Mouse (Mus musculus): ENCODE measurements around the gene Nxn. TPM values are rescaled to one million over a fixed set of nuclear protein-coding genes. Genes with fewer than 3 reads are reported as not detected.

The Nxn gene
- polyA plus RNA-seq, 1 experiment, result 0.08 TPM

GRCm38 (mm10) chr11:76376425-76376824, 22.5 kb downstream of the Nxn start:
- TF ChIP-seq GATA1 (IDR thresholded peaks at IDR 0.05; ENCODE audit: low read length) (no peak), TAL1 (IDR thresholded peaks at IDR 0.05; ENCODE audit: low read length) (no peak)

GRCm38 (mm10) chr11:76374491-76375185, 24.3 kb downstream of the Nxn start:
- no peak overlapping the region for H3K4me3 ChIP-seq (replicated peaks)
- TF ChIP-seq TAL1 (IDR thresholded peaks at IDR 0.05; ENCODE audit: low read length), result no peak
- no peak for TF ChIP-seq GATA1 (IDR thresholded peaks at IDR 0.05; ENCODE audit: low read length)

More at GRCm38 (mm10) chr11:76376425-76376824, 22.5 kb downstream of the Nxn start:
- Histone ChIP-seq H3K27me3 (ENCODE audit: control insufficient read depth) (no peaks in the 10 kb centered on the region), H3K9me3 (ENCODE audit: control insufficient read depth, low read length) (no peaks in the 10 kb centered on the region), H3K36me3 (ENCODE audit: control insufficient read depth) (no peaks in the 10 kb centered on the region), H3K4me1 (ENCODE audit: control insufficient read depth) (no peaks in the 10 kb centered on the region), H3K4me3 (replicated peaks) (no peak overlapping the region)

GRCm38 (mm10) chr11:76372534-76372933, 26.4 kb downstream of the Nxn start:
- TF ChIP-seq TAL1 (IDR thresholded peaks at IDR 0.05; ENCODE audit: low read length) (no peak), GATA1 (IDR thresholded peaks at IDR 0.05; ENCODE audit: low read length) (no peak)
- Histone ChIP-seq H3K27me3 (ENCODE audit: control insufficient read depth) (no peaks in the 10 kb centered on the region), H3K4me1 (ENCODE audit: control insufficient read depth) (no peaks in the 10 kb centered on the region), H3K4me3 (replicated peaks) (no peak overlapping the region), H3K9me3 (ENCODE audit: control insufficient read depth, low read length) (no peaks in the 10 kb centered on the region), H3K36me3 (ENCODE audit: control insufficient read depth) (no peaks in the 10 kb centered on the region)

More at GRCm38 (mm10) chr11:76374491-76375185, 24.3 kb downstream of the Nxn start:
- Histone ChIP-seq H3K36me3 (ENCODE audit: control insufficient read depth) (no peaks in the 10 kb centered on the region), H3K4me1 (ENCODE audit: control insufficient read depth) (no peaks in the 10 kb centered on the region), H3K27me3 (ENCODE audit: control insufficient read depth) (no peaks in the 10 kb centered on the region), H3K9me3 (ENCODE audit: control insufficient read depth, low read length) (no peaks in the 10 kb centered on the region)

GRCm38 (mm10) chr11:76372120-76372519, 26.8 kb downstream of the Nxn start:
- H3K4me3 ChIP-seq (replicated peaks), result no peak overlapping the region
- TF ChIP-seq GATA1 (IDR thresholded peaks at IDR 0.05; ENCODE audit: low read length), result no peak
- no peak for TF ChIP-seq TAL1 (IDR thresholded peaks at IDR 0.05; ENCODE audit: low read length)
- no peaks in the 10 kb centered on the region for H3K27me3 ChIP-seq (ENCODE audit: control insufficient read depth)

GRCm38 (mm10) chr11:76370491-76370890, 28.4 kb downstream of the Nxn start:
- H3K36me3 ChIP-seq (ENCODE audit: control insufficient read depth), result no peaks in the 10 kb centered on the region
- H3K9me3 ChIP-seq (ENCODE audit: control insufficient read depth, low read length), result no peaks in the 10 kb centered on the region
- H3K27me3 ChIP-seq (ENCODE audit: control insufficient read depth), result no peaks in the 10 kb centered on the region
- H3K4me3 ChIP-seq (replicated peaks), result no peak overlapping the region
- H3K4me1 ChIP-seq (ENCODE audit: control insufficient read depth), result 0 out of 2 replicates have a peak, but pooled peaks cover 2% of the 10 kb centered on the region
- no peak for TF ChIP-seq GATA1 (IDR thresholded peaks at IDR 0.05; ENCODE audit: low read length)
- TF ChIP-seq TAL1 (IDR thresholded peaks at IDR 0.05; ENCODE audit: low read length), result no peak

More at GRCm38 (mm10) chr11:76372120-76372519, 26.8 kb downstream of the Nxn start:
- no peaks in the 10 kb centered on the region for H3K4me1 ChIP-seq (ENCODE audit: control insufficient read depth)
- no peaks in the 10 kb centered on the region for H3K9me3 ChIP-seq (ENCODE audit: control insufficient read depth, low read length)
- no peaks in the 10 kb centered on the region for H3K36me3 ChIP-seq (ENCODE audit: control insufficient read depth)

DNA sequence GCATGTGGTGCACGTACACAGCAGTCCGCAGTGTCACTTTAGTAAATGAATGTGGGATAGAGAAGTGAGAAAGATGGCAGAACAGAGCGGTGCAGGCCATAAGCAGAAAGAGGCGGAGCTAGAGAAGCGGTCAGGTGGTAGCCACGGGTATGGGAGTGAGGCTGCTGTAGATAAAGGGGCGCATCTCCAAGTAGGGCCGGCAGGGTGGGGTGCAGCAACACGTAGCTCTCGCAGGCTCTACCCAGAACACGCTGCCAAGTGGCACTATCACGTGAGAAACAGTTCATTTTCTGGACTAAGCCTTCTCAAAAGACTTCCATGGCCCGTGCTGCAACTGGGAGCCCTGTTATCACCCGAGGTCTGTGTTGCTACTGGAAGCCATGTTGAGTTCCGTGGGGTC, 32.2 kb downstream of the Nxn start:
- Histone ChIP-seq H3K4me1 (ENCODE audit: control insufficient read depth) (0 out of 2 replicates have a peak, but pooled peaks cover 2% of the 10 kb centered on the region), H3K27me3 (ENCODE audit: control insufficient read depth) (no peaks in the 10 kb centered on the region), H3K4me3 (replicated peaks) (no peak overlapping the region), H3K9me3 (ENCODE audit: control insufficient read depth, low read length) (no peaks in the 10 kb centered on the region), H3K36me3 (ENCODE audit: control insufficient read depth) (no peaks in the 10 kb centered on the region)
- TF ChIP-seq TAL1 (IDR thresholded peaks at IDR 0.05; ENCODE audit: low read length) (no peak), GATA1 (IDR thresholded peaks at IDR 0.05; ENCODE audit: low read length) (no peak)

DNA sequence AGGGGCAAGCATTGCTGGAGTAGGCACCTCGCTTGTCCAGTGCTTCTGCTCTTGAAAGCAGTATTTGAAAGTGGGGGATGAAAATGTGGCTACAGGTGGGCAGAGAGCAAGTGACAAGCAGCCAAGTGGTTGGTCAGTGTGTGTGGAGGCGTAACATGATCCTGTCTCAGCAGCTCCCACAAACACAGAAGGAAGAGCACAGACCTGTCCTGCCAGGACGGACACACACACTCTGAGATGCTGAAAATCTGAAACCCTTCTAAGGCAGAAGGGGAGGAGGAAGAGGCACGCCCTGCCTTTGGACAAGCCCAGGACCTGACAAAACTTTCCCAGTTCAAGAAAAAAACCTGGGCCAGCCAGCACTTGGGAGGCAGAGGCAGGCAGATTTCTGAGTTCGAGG, 34.9 kb downstream of the Nxn start:
- H3K4me1 ChIP-seq (ENCODE audit: control insufficient read depth), result 0 out of 2 replicates have a peak, but pooled peaks cover 2% of the 10 kb centered on the region
- H3K36me3 ChIP-seq (ENCODE audit: control insufficient read depth), result no peaks in the 10 kb centered on the region
- TF ChIP-seq TAL1 (IDR thresholded peaks at IDR 0.05; ENCODE audit: low read length), result no peak
- no peak for TF ChIP-seq GATA1 (IDR thresholded peaks at IDR 0.05; ENCODE audit: low read length)
- H3K4me3 ChIP-seq (replicated peaks), result no peak overlapping the region
- no peaks in the 10 kb centered on the region for H3K27me3 ChIP-seq (ENCODE audit: control insufficient read depth)
- H3K9me3 ChIP-seq (ENCODE audit: control insufficient read depth, low read length), result no peaks in the 10 kb centered on the region

DNA sequence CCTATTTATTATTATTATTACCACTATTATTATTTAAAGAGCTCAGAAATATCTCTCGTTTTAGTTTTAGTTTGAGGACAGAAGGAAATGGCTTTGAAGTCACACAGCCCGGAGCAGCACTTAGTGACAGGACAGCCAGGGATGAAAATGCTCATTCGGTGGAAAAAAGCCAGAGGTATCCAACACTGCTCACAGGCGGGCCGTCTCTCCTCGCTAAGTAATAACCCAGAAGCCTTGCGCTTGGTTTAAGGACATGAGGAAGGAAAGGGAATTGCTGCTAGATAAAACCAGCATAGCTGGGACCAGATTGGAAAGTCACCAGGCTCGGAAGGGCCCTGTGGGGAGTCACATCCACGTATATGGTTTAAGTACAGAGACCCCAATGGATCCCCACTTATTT, 35.3 kb downstream of the Nxn start:
- Histone ChIP-seq H3K27me3 (ENCODE audit: control insufficient read depth) (no peaks in the 10 kb centered on the region), H3K36me3 (ENCODE audit: control insufficient read depth) (no peaks in the 10 kb centered on the region), H3K4me3 (replicated peaks) (no peak overlapping the region), H3K4me1 (ENCODE audit: control insufficient read depth) (0 out of 2 replicates have a peak, but pooled peaks cover 2% of the 10 kb centered on the region), H3K9me3 (ENCODE audit: control insufficient read depth, low read length) (no peaks in the 10 kb centered on the region)
- TF ChIP-seq GATA1 (IDR thresholded peaks at IDR 0.05; ENCODE audit: low read length), result no peak
- no peak for TF ChIP-seq TAL1 (IDR thresholded peaks at IDR 0.05; ENCODE audit: low read length)

DNA sequence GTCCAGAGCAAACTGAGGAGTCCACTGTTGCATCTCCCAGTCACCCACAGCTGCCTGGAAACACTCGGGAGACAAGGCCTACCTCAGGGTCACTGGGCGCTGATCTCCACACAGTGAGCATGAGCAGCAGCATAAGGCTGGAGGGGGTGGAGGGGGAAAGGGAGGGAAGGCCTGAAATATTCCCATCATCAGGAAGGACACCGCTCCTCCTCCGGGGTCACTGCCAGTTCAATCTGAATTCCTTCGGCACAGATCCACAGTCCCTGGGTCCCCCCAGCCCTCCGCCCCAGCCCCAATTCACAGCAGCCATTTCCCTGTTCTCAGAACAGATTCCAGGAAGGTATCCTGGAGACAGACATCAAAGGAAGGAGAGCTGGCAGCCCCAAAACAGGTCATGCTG, 35.8 kb downstream of the Nxn start:
- no peaks in the 10 kb centered on the region for H3K36me3 ChIP-seq (ENCODE audit: control insufficient read depth)
- no peaks in the 10 kb centered on the region for H3K27me3 ChIP-seq (ENCODE audit: control insufficient read depth)
- H3K9me3 ChIP-seq (ENCODE audit: control insufficient read depth, low read length), result no peaks in the 10 kb centered on the region
- H3K4me3 ChIP-seq (replicated peaks), result no peak overlapping the region
- 0 out of 2 replicates have a peak, but pooled peaks cover 2% of the 10 kb centered on the region for H3K4me1 ChIP-seq (ENCODE audit: control insufficient read depth)
- TF ChIP-seq TAL1 (IDR thresholded peaks at IDR 0.05; ENCODE audit: low read length) (no peak), GATA1 (IDR thresholded peaks at IDR 0.05; ENCODE audit: low read length) (no peak)
